Mouse (Mus musculus) stomach, embryonic 15.5 days (tissue): Measurements from ENCODE around the gene Nceh1. TPM values are rescaled to one million over a fixed set of nuclear protein-coding genes. Genes with fewer than 3 reads are reported as not detected.

Source experiments
- ATAC-seq: fragments of 200-750 bp; cut with Nextera tagmentation; 2 replicates; pipeline ENCODE4 v1.8.0; 2017; ENCODE audit warnings: low read depth, moderate number of reproducible peaks, moderate TSS enrichment; ENCODE audit not compliant: insufficient read depth, low FRiP score
- H3K27ac ChIP-seq: fragments of 300-500 bp; sonication (generic); 2 replicates; pipeline ENCODE4 v1.5.1; 2015; ENCODE audit warnings: mild to moderate bottlenecking, inconsistent platforms
- H3K27me3 ChIP-seq: fragments of 300-500 bp; sonication (generic); replicated peaks from 2 replicates; pipeline ENCODE4 v1.6.1; 2015; ENCODE audit warnings: inconsistent platforms
- H3K36me3 ChIP-seq: fragments of 300-500 bp; sonication (generic); 2 replicates; pipeline ENCODE4 v1.6.1; 2015; ENCODE audit warnings: inconsistent platforms
- H3K4me1 ChIP-seq: fragments of 300-500 bp; sonication (generic); 2 replicates; pipeline ENCODE4 v1.6.1; 2015; ENCODE audit warnings: inconsistent platforms
- H3K4me2 ChIP-seq: fragments of 300-500 bp; sonication (generic); 2 replicates; pipeline ENCODE4 v1.6.1; 2015; ENCODE audit warnings: mild to moderate bottlenecking, inconsistent platforms
- H3K4me3 ChIP-seq: fragments of 300-500 bp; sonication (generic); replicated peaks from 2 replicates; pipeline ENCODE4 v1.5.1; 2015; ENCODE audit warnings: inconsistent platforms
- H3K9ac ChIP-seq: fragments of 300-500 bp; sonication (generic); 2 replicates; pipeline ENCODE4 v1.6.1; 2015; ENCODE audit warnings: inconsistent platforms
- H3K9me3 ChIP-seq: fragments of 300-500 bp; sonication (generic); 2 replicates; pipeline ENCODE4 v1.6.1; 2016; ENCODE audit warnings: inconsistent platforms
- WGBS: fragments of 180-500 bp; shearing (Covaris S2); methylation state at CpG from one replicate; pipeline ENCODE4 v1.1.7; 2015; 5-methylcytosine and 5-hydroxymethylcytosine counted together
- polyA plus RNA-seq: library from polyadenylated mRNA; unstranded; fragments of >200 nt; fragmentation: Nextera tagmentation; extraction: Ambion mirVana; gene quantifications from 2 replicates; pipeline ENCODE4 v1.2.1, GENCODE M21; 2015

The Nceh1 gene
- polyA plus RNA-seq, 1 experiment from 2014 or later: 8.3 TPM

GRCm38 (mm10) chr3:27214016-27214816, 31.5 kb downstream of the Nceh1 start:
- H3K36me3 ChIP-seq: no peaks in the 10 kb centered on the region
- peak; percentile 20; the same call in 1 of the 2 replicates for ATAC-seq
- no peaks in the 10 kb centered on the region for H3K9me3 ChIP-seq
- no peak overlapping the region for H3K9ac ChIP-seq
- no peaks in the 10 kb centered on the region for H3K27me3 ChIP-seq
- H3K4me1 ChIP-seq: no peaks in the 10 kb centered on the region
- no peak overlapping the region for H3K4me3 ChIP-seq
- no peak overlapping the region for H3K27ac ChIP-seq
- 75% methylated on average over 8 of the region's 8 CpGs for WGBS
- no peak overlapping the region for H3K4me2 ChIP-seq

DNA sequence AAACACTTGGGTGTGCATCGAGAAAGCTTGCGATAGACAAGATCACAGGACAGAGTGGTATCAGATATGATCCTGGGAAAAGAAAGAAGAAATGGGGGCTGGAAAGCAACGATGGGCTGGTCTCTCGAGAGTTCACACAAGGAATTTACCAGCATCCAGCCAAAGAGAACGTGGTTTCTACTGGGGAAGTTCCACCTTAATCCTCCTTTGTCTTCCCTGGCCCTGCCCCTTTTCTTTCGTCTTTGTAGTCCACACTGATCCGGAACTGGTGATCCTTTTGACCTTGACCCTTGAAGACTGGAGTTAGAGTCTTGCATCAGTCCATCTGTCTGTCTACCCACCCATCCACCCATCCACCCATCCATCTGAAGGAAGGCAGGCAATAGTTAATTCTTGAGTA, 34.6 kb downstream of the Nceh1 start:
- Histone ChIP-seq H3K36me3 (no peaks in the 10 kb centered on the region), H3K4me1 (no peaks in the 10 kb centered on the region), H3K27me3 (no peaks in the 10 kb centered on the region), H3K4me2 (no peak overlapping the region), H3K4me3 (no peak overlapping the region), H3K27ac (no peak overlapping the region), H3K9ac (no peak overlapping the region), H3K9me3 (no peaks in the 10 kb centered on the region)
- 84% methylated on average over 7 of the region's 7 CpGs for WGBS
- no peak for ATAC-seq

DNA sequence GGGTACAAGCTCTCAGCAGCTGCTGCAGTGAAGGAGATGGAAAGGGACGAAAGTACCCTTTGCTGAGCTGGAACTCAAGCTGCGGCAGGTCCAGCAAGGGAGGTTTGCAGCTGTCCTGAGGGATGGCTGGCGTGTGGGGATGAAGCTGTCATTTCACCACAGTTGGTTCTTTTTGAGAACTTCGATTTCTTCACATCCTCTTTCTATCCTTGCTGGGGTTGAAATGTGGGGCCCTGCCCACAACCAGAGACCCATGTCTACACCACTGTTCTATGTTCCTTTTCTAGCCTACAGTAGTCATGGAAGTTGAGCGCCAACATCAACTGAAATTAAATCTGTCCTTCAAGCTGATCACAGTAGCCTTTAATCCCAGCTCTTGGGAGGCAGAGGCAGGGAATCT, 35.8 kb downstream of the Nceh1 start:
- no peak for ATAC-seq
- H3K4me1 ChIP-seq: no peaks in the 10 kb centered on the region
- H3K27ac ChIP-seq: no peak overlapping the region
- H3K27me3 ChIP-seq: no peaks in the 10 kb centered on the region
- H3K9me3 ChIP-seq: no peaks in the 10 kb centered on the region
- no peaks in the 10 kb centered on the region for H3K36me3 ChIP-seq
- no peak overlapping the region for H3K9ac ChIP-seq
- no peak overlapping the region for H3K4me2 ChIP-seq
- 81% methylated on average over 5 of the region's 5 CpGs for WGBS
- no peak overlapping the region for H3K4me3 ChIP-seq

GRCm38 (mm10) chr3:27222052-27222451, 39.3 kb downstream of the Nceh1 start:
- Histone ChIP-seq H3K4me3 (no peak overlapping the region), H3K36me3 (no peaks in the 10 kb centered on the region), H3K27ac (no peak overlapping the region), H3K9ac (no peak overlapping the region), H3K4me1 (no peaks in the 10 kb centered on the region), H3K9me3 (no peaks in the 10 kb centered on the region), H3K4me2 (no peak overlapping the region), H3K27me3 (no peaks in the 10 kb centered on the region)
- no peak for ATAC-seq
- 68% methylated on average over 2 of the region's 2 CpGs for WGBS

GRCm38 (mm10) chr3:27222488-27222887, 39.7 kb downstream of the Nceh1 start:
- ATAC-seq: no peak
- H3K9ac ChIP-seq: no peak overlapping the region
- no peak overlapping the region for H3K27ac ChIP-seq
- WGBS: 60% methylated on average over 17 of the region's 17 CpGs
- H3K4me1 ChIP-seq: no peaks in the 10 kb centered on the region
- no peaks in the 10 kb centered on the region for H3K27me3 ChIP-seq
- no peaks in the 10 kb centered on the region for H3K36me3 ChIP-seq
- H3K4me2 ChIP-seq: no peak overlapping the region
- no peaks in the 10 kb centered on the region for H3K9me3 ChIP-seq
- H3K4me3 ChIP-seq: no peak overlapping the region

GRCm38 (mm10) chr3:27227629-27228453, 45.1 kb downstream of the Nceh1 start:
- Histone ChIP-seq H3K9me3 (no peaks in the 10 kb centered on the region), H3K27me3 (no peaks in the 10 kb centered on the region), H3K36me3 (no peaks in the 10 kb centered on the region), H3K27ac (no peak overlapping the region), H3K4me3 (no peak overlapping the region), H3K4me1 (no peaks in the 10 kb centered on the region), H3K4me2 (no peak overlapping the region), H3K9ac (no peak overlapping the region)
- ATAC-seq: peak; percentile 27; the same call in 1 of the 2 replicates
- 77% methylated on average over 3 of the region's 3 CpGs for WGBS

DNA sequence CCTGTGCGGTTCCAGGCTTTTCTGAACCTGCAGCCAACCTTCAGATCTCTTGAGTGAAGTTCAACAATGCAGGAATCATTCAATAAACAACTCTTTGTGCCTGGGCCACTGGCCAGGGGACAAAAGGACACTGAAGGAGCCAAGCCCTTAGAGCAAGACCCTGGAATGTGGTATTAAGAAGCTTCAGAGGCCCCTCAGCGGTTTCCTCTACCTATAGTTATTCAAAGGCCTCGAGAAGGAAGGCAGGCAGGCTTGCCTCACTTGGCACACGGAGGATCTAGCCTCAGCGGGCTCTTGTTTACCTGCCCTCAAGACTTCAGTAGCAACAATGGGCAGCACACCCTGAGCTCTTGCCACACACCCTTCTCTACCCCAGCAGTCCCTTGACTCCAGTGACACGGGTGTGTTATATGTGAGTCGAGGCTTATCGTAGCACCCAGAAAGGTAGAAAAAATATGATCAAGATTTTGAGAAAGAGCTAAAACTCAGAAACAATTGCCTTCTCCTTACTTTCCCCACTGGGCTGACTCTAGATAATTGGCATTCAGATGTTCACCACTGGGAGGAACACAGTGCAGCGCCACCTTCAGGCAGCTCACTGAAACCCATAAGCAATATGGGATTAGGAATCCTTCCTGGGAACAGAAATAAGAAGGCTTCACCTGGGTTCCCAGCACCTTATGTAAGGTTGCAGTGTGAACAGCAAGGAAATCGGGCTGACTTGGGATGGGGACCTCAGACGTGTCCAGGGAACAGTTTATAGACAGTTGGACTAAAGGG, 46.0 kb downstream of the Nceh1 start:
- peak; percentile 47; the same call in 1 of the 2 replicates for ATAC-seq
- Histone ChIP-seq H3K36me3 (no peaks in the 10 kb centered on the region), H3K9me3 (no peaks in the 10 kb centered on the region), H3K4me1 (no peaks in the 10 kb centered on the region), H3K27me3 (no peaks in the 10 kb centered on the region), H3K9ac (no peak overlapping the region), H3K27ac (no peak overlapping the region), H3K4me2 (no peak overlapping the region), H3K4me3 (no peak overlapping the region)
- 70% methylated on average over 11 of the region's 11 CpGs for WGBS

DNA sequence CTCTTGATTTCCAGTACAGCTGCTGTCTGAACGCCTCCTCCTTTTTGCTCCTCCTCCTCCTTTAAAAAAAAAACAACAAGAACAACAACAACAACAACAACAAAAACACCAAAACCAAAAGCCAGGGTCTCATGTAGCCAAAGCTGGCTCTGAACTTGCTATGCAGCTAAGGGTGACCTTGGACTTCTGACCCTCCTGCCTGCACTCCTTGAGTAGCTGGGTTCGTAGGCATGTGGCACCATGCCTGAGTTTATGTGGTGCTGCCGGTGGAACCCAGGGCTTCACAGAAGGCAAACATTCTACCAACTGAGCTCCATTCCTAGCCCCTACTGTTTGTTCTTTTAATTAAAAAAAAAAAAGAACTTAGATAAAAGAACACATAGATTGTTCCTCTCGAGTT, 50.6 kb downstream of the Nceh1 start:
- Histone ChIP-seq H3K9me3 (no peaks in the 10 kb centered on the region), H3K36me3 (no peaks in the 10 kb centered on the region), H3K27me3 (no peaks in the 10 kb centered on the region), H3K27ac (no peak overlapping the region), H3K4me3 (no peak overlapping the region), H3K4me2 (no peak overlapping the region), H3K9ac (no peak overlapping the region), H3K4me1 (no peaks in the 10 kb centered on the region)
- WGBS: 72% methylated on average over 4 of the region's 4 CpGs
- no peak for ATAC-seq

- 85% methylated on average over 6 of the region's 6 CpGs for WGBS
- no peak overlapping the region for H3K9ac ChIP-seq
- ATAC-seq: no peak
- no peaks in the 10 kb centered on the region for H3K4me1 ChIP-seq
- H3K27ac ChIP-seq: no peak overlapping the region
- no peaks in the 10 kb centered on the region for H3K27me3 ChIP-seq
- H3K9me3 ChIP-seq: no peaks in the 10 kb centered on the region
- H3K36me3 ChIP-seq: no peaks in the 10 kb centered on the region
- H3K4me2 ChIP-seq: no peak overlapping the region
- H3K4me3 ChIP-seq: no peak overlapping the region
These were observed 51.1 kb downstream of the Nceh1 start for GRCm38 (mm10) chr3:27233841-27234240.

DNA sequence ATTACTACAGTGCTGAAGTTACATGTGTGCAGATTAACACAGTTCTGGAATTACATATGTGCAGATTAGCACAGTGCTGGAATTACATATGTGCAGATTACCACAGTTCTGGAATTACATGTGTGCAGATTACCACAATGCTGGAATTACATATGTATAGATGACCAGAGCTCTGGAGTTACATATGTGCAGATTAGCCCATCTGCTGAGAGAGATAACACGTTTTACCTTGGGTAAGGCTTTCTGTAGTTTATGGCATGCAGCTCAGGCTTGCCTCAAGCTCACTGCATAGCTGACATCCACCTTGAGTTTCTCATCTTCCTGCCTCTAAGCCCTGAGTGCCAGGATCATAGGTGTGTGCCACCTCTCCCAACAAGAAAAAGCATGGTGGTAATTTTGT, 52.2 kb downstream of the Nceh1 start:
- ATAC-seq: no peak
- no peaks in the 10 kb centered on the region for H3K9me3 ChIP-seq
- H3K4me1 ChIP-seq: no peaks in the 10 kb centered on the region
- WGBS: 62% methylated on average over 1 of the region's 1 CpGs
- no peak overlapping the region for H3K4me3 ChIP-seq
- H3K4me2 ChIP-seq: no peak overlapping the region
- H3K27ac ChIP-seq: no peak overlapping the region
- no peaks in the 10 kb centered on the region for H3K36me3 ChIP-seq
- H3K27me3 ChIP-seq: no peaks in the 10 kb centered on the region
- H3K9ac ChIP-seq: no peak overlapping the region

- Histone ChIP-seq H3K4me3 (no peak overlapping the region), H3K4me2 (no peak overlapping the region), H3K9me3 (no peaks in the 10 kb centered on the region), H3K27ac (no peak overlapping the region), H3K27me3 (no peaks in the 10 kb centered on the region), H3K4me1 (no peaks in the 10 kb centered on the region), H3K36me3 (no peaks in the 10 kb centered on the region), H3K9ac (no peak overlapping the region)
- ATAC-seq: 0 out of 2 replicates have a peak, but pooled peaks have one; percentile 50
- WGBS: 16% methylated on average over 2 of the region's 2 CpGs
These were observed 54.5 kb downstream of the Nceh1 start for GRCm38 (mm10) chr3:27237226-27237625.
